Mouse (Mus musculus): Measurements from ENCODE around the gene Dock4. TPM values are rescaled to one million over a fixed set of nuclear protein-coding genes. Genes with fewer than 3 reads are reported as not detected.
"Not testable (repeated sequence)": the region's sequence is repeated elsewhere in the genome, so short reads cannot be mapped to it uniquely, and the experiment has no call there.

Gene Dock4
- polyA plus RNA-seq, 1 experiment = 0.56 TPM

- TF ChIP-seq CTCF (IDR thresholded peaks at IDR 0.05; ENCODE audit: control insufficient read depth, insufficient read depth, insufficient replicate concordance, low read depth, low read length) = no peak
- no peak for TF ChIP-seq POLR2A (IDR thresholded peaks at IDR 0.05; ENCODE audit: control insufficient read depth, low read depth, low read length)
- H3K4me3 ChIP-seq (ENCODE audit: control insufficient read depth, low read depth, low read length) = no peak overlapping the region
- H3K4me1 ChIP-seq (ENCODE audit: control insufficient read depth, insufficient read depth, low read length) = peaks cover 2% of the 10 kb centered on the region
- H3K27ac ChIP-seq (ENCODE audit: control insufficient read depth, insufficient read depth, low read depth, low read length) = no peak overlapping the region
- no peaks in the 10 kb centered on the region for H3K27me3 ChIP-seq (ENCODE audit: control insufficient read depth, insufficient read depth, low read length)
- H3K36me3 ChIP-seq (ENCODE audit: control insufficient read depth, insufficient read depth, low read length) = no peaks in the 10 kb centered on the region
Observed at GRCm38 (mm10) chr12:40842991-40843390, 397.2 kb downstream of the Dock4 start.

DNA sequence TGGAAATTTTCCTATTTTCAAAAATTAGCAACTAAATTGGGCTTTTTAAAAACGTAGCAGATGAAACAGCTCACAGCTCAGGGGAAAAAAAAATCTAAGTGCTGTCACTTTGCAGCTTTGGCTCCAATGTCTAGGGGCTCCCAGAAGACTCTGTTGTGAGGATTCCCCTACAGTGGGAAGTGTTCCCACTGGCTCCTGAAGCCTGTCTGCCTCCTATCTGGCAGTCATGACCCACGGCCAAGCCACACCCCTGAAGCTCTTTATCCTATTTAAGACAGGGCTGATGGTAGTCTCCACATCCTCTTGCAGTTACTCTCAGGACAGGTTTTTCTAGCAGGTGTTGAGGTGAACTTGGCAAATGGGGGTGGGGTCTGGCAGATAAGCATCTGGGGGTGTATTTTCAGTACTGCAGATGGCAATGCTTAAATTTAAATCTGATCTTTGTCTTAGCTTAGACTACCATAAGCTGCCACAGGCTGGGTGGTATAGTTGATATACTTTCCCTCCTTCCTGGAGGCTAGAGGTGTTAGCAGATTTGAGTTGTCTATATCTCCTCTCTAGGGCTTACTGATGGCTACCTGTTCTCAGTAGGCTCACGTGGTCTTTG, 397.8 kb downstream of the Dock4 start:
- Histone ChIP-seq H3K36me3 (ENCODE audit: control insufficient read depth, insufficient read depth, low read length) (no peaks in the 10 kb centered on the region), H3K27me3 (ENCODE audit: control insufficient read depth, insufficient read depth, low read length) (no peaks in the 10 kb centered on the region), H3K4me3 (ENCODE audit: control insufficient read depth, low read depth, low read length) (no peak overlapping the region), H3K4me1 (ENCODE audit: control insufficient read depth, insufficient read depth, low read length) (peaks cover 2% of the 10 kb centered on the region), H3K27ac (ENCODE audit: control insufficient read depth, insufficient read depth, low read depth, low read length) (no peak overlapping the region)
- no peak for TF ChIP-seq POLR2A (IDR thresholded peaks at IDR 0.05; ENCODE audit: control insufficient read depth, low read depth, low read length)
- TF ChIP-seq CTCF (IDR thresholded peaks at IDR 0.05; ENCODE audit: control insufficient read depth, insufficient read depth, insufficient replicate concordance, low read depth, low read length) = no peak

DNA sequence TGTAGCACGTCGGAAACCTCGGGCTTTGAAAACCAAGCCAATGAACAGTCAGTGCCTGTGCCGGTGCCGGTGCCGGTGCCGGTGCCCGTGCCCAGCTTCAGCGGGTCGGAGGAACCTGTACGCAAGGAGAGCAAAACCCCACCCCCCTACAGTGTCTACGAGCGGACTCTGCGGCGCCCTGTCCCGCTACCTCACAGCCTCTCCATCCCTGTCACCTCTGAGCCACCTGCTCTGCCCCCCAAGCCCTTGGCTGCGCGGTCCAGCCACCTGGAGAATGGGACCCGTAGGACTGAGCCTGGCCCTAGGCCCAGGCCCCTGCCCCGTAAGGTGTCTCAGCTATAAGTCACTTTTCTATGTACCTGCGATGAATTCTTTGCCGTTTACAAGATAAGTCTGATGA, 398.6 kb downstream of the Dock4 start:
- H3K27me3 ChIP-seq (ENCODE audit: control insufficient read depth, insufficient read depth, low read length) = no peaks in the 10 kb centered on the region
- no peak overlapping the region; the same call in none of the 2 replicates for H3K4me3 ChIP-seq (ENCODE audit: control insufficient read depth, low read depth, low read length)
- H3K27ac ChIP-seq (ENCODE audit: control insufficient read depth, insufficient read depth, low read depth, low read length) = no peak overlapping the region
- no peaks in the 10 kb centered on the region for H3K36me3 ChIP-seq (ENCODE audit: control insufficient read depth, insufficient read depth, low read length)
- peaks cover 2% of the 10 kb centered on the region for H3K4me1 ChIP-seq (ENCODE audit: control insufficient read depth, insufficient read depth, low read length)
- no peak for TF ChIP-seq CTCF (IDR thresholded peaks at IDR 0.05; ENCODE audit: control insufficient read depth, insufficient read depth, insufficient replicate concordance, low read depth, low read length)

DNA sequence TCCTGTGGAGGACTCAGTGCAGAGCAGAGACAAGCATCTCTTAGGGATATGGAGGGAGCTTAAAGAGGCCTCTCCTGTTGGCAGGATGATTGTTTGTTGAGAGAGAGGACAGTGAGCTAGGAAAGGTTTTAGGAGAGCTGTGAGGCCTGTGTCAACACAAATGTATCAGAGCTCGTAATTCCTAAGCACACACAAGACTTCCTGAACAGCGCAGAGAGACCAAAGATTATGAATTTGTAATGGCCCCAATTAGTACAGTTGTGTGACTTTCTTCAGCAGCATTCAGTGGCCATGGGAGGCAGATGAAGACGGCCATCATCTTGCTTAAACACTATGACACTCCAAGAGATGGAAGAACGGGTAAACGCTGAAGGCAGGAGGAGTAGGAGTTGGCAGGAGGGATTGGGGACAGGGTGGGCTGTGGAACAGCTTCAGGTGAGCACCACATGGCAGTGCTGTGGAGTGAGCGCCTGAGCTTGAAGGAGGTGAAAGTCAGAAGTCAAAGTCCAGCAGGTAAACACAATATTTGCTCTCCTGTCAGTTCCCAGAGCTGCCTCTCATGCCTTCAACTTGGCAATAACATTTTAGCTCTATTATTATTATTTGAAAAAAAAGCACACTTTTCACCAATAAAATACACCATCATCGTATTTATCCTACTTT, 409.1 kb downstream of the Dock4 start:
- no peak for TF ChIP-seq CTCF (IDR thresholded peaks at IDR 0.05; ENCODE audit: control insufficient read depth, insufficient read depth, insufficient replicate concordance, low read depth, low read length)
- TF ChIP-seq POLR2A (IDR thresholded peaks at IDR 0.05; ENCODE audit: control insufficient read depth, low read depth, low read length) = no peak
- H3K27ac ChIP-seq (ENCODE audit: control insufficient read depth, insufficient read depth, low read depth, low read length) = no peak overlapping the region

GRCm38 (mm10) chr12:40857466-40857865, 411.7 kb downstream of the Dock4 start:
- Histone ChIP-seq H3K4me1 (ENCODE audit: control insufficient read depth, insufficient read depth, low read length) (no peaks in the 10 kb centered on the region), H3K27me3 (ENCODE audit: control insufficient read depth, insufficient read depth, low read length) (no peaks in the 10 kb centered on the region), H3K27ac (ENCODE audit: control insufficient read depth, insufficient read depth, low read depth, low read length) (no peak overlapping the region), H3K36me3 (ENCODE audit: control insufficient read depth, insufficient read depth, low read length) (no peaks in the 10 kb centered on the region), H3K4me3 (ENCODE audit: control insufficient read depth, low read depth, low read length) (no peak overlapping the region)
- no peak for TF ChIP-seq POLR2A (IDR thresholded peaks at IDR 0.05; ENCODE audit: control insufficient read depth, low read depth, low read length)
- TF ChIP-seq CTCF (IDR thresholded peaks at IDR 0.05; ENCODE audit: control insufficient read depth, insufficient read depth, insufficient replicate concordance, low read depth, low read length) = no peak

More for the DNA sequence above, 409.1 kb downstream of the Dock4 start:
- Histone ChIP-seq H3K4me1 (ENCODE audit: control insufficient read depth, insufficient read depth, low read length) (no peaks in the 10 kb centered on the region), H3K36me3 (ENCODE audit: control insufficient read depth, insufficient read depth, low read length) (no peaks in the 10 kb centered on the region), H3K27me3 (ENCODE audit: control insufficient read depth, insufficient read depth, low read length) (no peaks in the 10 kb centered on the region), H3K4me3 (ENCODE audit: control insufficient read depth, low read depth, low read length) (no peak overlapping the region)

GRCm38 (mm10) chr12:40858763-40859162, 413.0 kb downstream of the Dock4 start:
- H3K27ac ChIP-seq (ENCODE audit: control insufficient read depth, insufficient read depth, low read depth, low read length); H3K27me3 ChIP-seq (ENCODE audit: control insufficient read depth, insufficient read depth, low read length); H3K36me3 ChIP-seq (ENCODE audit: control insufficient read depth, insufficient read depth, low read length); H3K4me3 ChIP-seq (ENCODE audit: control insufficient read depth, low read depth, low read length); H3K4me1 ChIP-seq (ENCODE audit: control insufficient read depth, insufficient read depth, low read length): not testable (repeated sequence)

- Histone ChIP-seq H3K4me1 (ENCODE audit: control insufficient read depth, insufficient read depth, low read length) (no peaks in the 10 kb centered on the region), H3K27ac (ENCODE audit: control insufficient read depth, insufficient read depth, low read depth, low read length) (no peak overlapping the region), H3K27me3 (ENCODE audit: control insufficient read depth, insufficient read depth, low read length) (no peaks in the 10 kb centered on the region), H3K4me3 (ENCODE audit: control insufficient read depth, low read depth, low read length) (no peak overlapping the region), H3K36me3 (ENCODE audit: control insufficient read depth, insufficient read depth, low read length) (no peaks in the 10 kb centered on the region)
- no peak for TF ChIP-seq POLR2A (IDR thresholded peaks at IDR 0.05; ENCODE audit: control insufficient read depth, low read depth, low read length)
- no peak for TF ChIP-seq CTCF (IDR thresholded peaks at IDR 0.05; ENCODE audit: control insufficient read depth, insufficient read depth, insufficient replicate concordance, low read depth, low read length)
Observed at GRCm38 (mm10) chr12:40870387-40870786, 424.6 kb downstream of the Dock4 start.
